Mouse (Mus musculus) lung, postnatal 4 days (tissue): ENCODE data around the gene Msantd3.

ENCODE experiments used
- DNase-seq, 2 experiments: peaks; one replicate each; pipeline ENCODE4 v3.0.0; 2021

Msantd3 gene

DNA sequence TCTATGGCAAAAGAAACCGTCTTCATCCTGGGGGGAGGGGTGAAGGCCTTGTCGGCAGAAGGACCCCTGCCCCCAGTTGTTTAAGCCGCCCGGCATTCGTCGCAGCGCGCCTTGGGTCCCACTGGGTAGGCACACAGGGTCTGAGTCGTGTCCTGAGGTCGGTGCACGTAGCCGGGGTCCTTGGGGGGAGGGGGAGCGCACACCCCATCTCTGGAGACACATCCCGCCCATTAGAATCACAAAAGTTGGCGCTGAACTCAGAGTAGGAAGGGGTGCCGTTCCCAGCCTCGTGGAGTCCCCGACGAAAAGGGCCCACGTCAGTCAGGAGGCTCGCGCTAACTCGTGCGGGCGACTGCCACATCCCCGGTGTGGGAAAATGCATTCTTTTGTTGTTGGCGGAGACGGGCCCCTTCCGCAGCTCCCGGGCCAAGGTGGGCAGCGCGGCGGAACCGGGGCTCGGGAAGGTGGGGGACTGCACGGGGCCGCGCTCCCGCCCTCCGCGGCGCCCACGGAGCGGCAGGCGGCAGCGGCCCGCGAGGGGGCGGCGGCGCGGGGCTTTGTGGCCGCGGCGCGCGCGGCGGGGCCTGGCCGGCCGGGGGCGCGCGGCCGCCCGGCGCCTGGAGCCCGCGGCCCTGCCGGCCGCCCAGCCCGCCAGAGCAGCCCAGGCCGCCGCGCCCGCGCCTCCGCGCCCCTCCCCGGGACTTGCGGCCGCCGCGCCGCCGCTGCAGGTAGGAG is at the start of gene Msantd3:
Gene Msantd3, plus strand, starts transcription at position 95 of the 735 bp plus-strand sequence.
- peak; percentile 71 to 76 for DNase-seq

GRCm38 (mm10) chr4:48491290-48491743 is 48.4 kb upstream of the Msantd3 start:
- DNase-seq, result no peak

GRCm38 (mm10) chr4:48492510-48492909 is 47.2 kb upstream of the Msantd3 start:
- DNase-seq, result no peak

DNA sequence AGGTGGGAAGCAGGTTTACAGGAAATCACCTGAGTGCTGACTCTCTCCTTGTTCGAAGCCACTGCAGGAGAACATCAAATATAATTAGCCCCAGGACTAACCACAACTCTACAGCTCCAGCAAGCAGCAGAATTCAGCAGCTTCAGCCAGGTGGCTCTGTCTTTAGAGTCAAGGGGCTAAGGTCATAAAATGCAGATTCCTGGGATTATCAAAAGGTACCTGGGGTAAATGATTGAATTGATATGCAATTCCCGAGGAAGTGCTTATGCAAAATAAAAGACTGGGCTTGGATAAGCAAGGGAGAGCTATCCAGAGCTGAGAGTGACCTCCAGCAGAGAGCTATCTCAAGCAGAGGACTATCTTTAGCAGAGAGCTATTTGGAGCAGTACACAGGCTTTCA is 28.9 kb upstream of the Msantd3 start:
- DNase-seq, result no peak

DNA sequence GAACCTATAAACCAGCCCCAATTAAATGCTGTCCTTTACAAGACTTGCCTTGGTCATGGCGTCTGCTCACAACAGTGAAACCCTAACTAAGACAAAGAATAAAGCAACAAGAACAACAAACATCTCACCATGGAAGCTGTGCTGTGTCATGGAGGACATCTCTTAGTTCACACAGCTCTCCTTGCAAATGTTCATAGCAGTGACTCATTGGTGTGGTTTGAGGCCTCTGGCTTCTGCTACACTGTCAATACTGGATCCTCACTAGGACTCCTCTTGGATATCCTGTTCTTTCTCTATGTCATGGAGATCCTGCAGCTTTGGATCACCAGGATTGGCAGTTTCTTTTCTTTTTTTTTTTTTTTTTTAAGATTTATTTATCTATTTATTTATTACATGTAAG is 10.2 kb upstream of the Msantd3 start:
- DNase-seq, result no peak

DNA sequence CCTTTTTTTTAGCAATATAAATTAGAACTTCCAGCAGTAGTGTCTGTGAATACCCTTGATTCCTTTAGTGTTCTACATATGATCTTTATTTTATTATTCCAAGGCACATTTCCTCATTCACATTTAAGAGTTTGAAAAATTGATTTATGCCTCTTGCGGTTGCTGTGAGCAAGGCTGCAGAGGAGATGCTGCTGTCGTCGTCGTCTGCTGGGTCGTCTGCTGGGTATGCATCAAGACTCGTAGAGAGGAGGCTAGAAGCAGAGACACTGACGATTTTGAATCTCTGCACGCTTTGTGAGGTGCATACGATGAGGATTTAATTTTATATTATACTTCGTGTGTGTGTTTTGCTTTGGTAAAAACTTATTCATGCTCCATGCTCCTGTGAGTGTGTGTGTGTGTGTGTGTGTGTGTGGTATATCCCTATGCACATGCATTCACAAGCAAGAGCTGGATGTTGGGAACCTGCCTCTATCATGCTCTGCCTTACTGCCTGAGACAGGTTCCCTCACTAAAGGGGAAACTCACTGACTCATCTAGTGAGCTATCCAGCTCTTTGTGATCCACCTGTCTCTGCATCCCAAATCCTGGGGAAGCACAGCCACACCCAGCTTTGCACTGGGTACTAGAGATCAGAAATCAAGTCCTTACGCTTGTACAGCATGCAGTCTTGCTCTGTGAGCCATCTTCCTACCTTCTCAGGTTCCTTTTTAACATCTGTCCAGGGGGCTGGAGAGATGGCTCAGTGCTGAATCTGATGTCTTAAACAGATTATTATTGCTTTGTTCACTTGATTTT is 7.7 kb upstream of the Msantd3 start:
- no peak for DNase-seq

DNA sequence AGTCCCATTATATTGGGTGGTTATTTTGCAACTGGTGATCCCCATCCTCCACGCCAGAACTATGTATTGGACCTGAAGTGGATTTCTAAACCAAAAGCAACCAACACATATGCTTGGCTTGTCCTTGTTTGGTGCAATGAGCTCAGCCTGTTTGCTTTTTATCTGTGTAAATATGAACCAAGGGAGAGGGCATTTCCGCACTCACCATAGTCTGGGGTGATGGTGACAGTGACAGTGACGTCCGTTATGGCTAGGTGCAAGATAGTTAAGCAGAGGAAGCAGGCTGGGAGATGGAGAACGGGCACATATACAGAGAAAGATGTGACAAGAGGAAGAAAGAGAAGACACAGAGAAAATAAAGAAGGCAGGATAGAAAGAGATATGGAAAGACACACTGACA is 3.5 kb upstream of the Msantd3 start:
- DNase-seq, result no peak

DNA sequence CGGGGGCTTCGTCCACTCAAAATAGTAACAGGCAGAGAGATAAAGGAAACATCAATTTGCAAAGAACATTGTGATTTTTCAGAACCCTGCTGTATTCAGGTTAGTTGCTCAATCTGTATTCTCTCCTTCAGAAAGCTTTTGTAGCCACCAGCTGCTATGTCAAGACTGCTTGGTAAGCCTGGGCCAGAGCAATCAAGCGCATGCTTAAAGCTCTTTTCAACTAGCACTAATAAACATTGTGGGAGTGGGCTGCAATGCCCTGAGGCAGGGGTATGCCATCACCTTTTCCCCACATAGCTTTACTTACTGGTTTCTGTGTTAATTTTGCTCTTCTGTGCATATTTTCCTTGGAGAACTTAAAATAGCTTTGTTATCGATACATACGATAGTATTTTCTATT is 2.7 kb upstream of the Msantd3 start:
- no peak for DNase-seq

GRCm38 (mm10) chr4:48538581-48538980 is 1.2 kb upstream of the Msantd3 start:
- no peak for DNase-seq

DNA sequence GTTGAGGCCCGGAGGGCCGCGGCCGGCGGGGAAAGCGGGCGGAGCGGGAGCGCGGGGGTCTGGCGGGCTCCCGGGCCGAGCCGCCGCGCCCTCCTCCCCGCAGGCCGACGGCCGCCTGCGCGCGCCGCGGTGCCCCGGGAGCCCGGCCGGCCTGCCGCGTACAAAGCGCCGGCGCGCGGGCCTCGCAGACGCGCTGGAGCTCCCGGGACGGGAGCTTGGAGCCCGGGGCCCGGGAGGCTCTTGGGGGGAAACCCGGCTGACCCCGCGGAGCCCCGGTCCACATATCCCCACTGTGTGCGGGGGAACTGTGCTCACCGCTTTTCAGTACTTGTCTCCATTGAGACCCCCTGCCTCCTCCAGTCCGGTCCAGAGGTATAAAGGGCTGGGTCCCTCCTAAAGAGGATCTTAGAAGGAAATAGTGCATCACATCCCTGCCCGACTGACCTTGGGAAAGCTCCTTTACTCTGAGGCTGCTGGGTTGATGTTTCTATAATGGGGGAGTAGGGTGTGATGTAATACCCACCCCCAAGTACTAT is 909 bp downstream of the Msantd3 start:
- DNase-seq, result peak; percentile 49 to 72

GRCm38 (mm10) chr4:48541526-48542250 is 2.0 kb downstream of the Msantd3 start:
- no peak for DNase-seq

DNA sequence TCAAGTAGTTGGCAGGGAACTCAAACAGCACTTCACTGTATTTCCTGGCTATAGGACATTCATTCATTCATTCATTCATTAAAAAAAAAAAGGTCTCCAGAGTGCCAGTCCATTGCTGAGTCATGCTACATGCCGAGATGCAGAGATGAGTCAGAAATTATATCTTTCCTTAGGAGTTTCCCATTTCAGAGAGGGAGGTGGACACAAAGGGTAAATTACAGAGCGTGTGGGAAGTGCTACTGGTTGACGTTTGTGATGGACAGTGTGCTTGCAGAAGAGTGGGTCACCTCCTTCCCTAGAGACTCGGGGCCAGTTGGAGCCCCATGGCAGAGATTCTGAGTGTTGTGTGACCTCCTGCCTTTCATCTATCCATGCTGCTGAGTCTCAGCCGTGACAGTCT is 2.6 kb downstream of the Msantd3 start:
- no peak for DNase-seq

DNA sequence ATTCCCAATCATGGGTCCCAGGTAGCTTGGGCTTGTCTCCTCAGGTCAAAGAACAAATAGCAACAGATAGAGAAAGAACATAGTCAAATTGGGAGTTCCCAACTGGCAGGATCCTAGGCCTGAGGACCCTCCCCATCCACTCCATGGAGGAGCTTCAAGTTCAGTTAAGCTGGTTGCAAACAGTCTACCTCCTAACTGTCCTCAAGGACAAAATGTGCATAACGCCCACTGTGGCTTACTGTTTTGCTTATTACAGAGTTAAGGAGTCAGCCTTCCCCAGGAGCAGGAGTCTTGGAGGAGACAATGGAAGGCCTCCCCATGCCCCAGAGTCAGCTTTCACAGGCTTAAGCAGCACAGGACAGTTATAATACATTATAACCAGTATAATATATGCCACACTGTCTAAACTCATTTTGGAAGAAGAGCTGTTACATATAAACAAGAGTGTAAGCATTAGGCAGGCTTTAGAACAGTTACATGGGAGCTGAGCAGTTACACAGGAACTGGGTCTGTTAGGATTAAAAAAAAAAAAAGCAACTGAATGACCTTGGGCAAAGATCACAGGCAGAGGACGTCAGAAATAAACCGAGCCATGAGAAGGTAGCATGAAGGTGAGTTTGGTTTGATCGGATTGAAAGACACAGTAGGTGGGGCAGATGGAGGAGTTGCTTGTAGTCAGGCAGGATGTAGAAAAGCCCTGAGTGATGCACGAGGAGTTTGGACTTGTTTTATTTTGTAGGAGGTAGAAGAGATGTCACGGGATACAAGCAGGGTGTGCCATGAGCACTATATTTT is 3.5 kb downstream of the Msantd3 start:
- no peak for DNase-seq

- no peak for DNase-seq
Observed at GRCm38 (mm10) chr4:48544141-48544540, 4.4 kb downstream of the Msantd3 start.

GRCm38 (mm10) chr4:48545966-48546365 is 6.2 kb downstream of the Msantd3 start:
- no peak for DNase-seq

GRCm38 (mm10) chr4:48546568-48547496 is 7.1 kb downstream of the Msantd3 start:
- no peak for DNase-seq

GRCm38 (mm10) chr4:48548393-48549045 is 8.8 kb downstream of the Msantd3 start:
- DNase-seq, result no peak

GRCm38 (mm10) chr4:48549661-48550060 is 9.9 kb downstream of the Msantd3 start:
- no peak for DNase-seq

GRCm38 (mm10) chr4:48552486-48553064 is 12.8 kb downstream of the Msantd3 start:
- DNase-seq, result peak in 1 of 2 experiments; percentile 43

GRCm38 (mm10) chr4:48554132-48554531 is 14.4 kb downstream of the Msantd3 start:
- no peak for DNase-seq
